Mouse (Mus musculus) bone marrow macrophage, adult 2 months (primary cell): Measurements from ENCODE around the gene Srbd1. TPM values are rescaled to one million over a fixed set of nuclear protein-coding genes. Genes with fewer than 3 reads are reported as not detected.

Experiments
- H3K27ac ChIP-seq: 2 replicates; pipeline ENCODE4 v1.5.1; 2012; ENCODE audit warnings: low read depth, low read length; ENCODE audit not compliant: insufficient read depth
- H3K4me1 ChIP-seq: 2 replicates; pipeline ENCODE4 v1.6.1; 2012; ENCODE audit warnings: low read length; ENCODE audit not compliant: control insufficient read depth, insufficient read depth
- H3K4me3 ChIP-seq: 2 replicates; pipeline ENCODE4 v1.5.1; 2012; ENCODE audit warnings: mild to moderate bottlenecking, low read length, moderate library complexity; ENCODE audit not compliant: insufficient read depth
- CTCF ChIP-seq: IDR thresholded peaks from 2 replicates; pipeline ENCODE4 v1.5.1; 2012; ENCODE audit warnings: low read depth, mild to moderate bottlenecking, low read length, moderate library complexity
- POLR2A ChIP-seq: IDR thresholded peaks from 2 replicates; pipeline ENCODE4 v1.6.1; 2012; ENCODE audit warnings: mild to moderate bottlenecking, low read depth, low read length, borderline replicate concordance
- polyA plus RNA-seq: library from polyadenylated mRNA; stranded (reverse); fragments of >200 nt; gene quantifications from 2 replicates; pipeline ENCODE4 v1.2.4, GENCODE M21; 2012; ENCODE audit not compliant: missing spikeins, insufficient read depth, insufficient read length

Srbd1 gene
- polyA plus RNA-seq, 1 experiment, result 8.9 TPM

- H3K27ac ChIP-seq, result no peak overlapping the region
- H3K4me3 ChIP-seq, result no peak overlapping the region
- TF ChIP-seq CTCF (no peak), POLR2A (no peak)
- H3K4me1 ChIP-seq, result no peaks in the 10 kb centered on the region
Measured at GRCm38 (mm10) chr17:86039741-86040140, 105.2 kb downstream of the Srbd1 start.

GRCm38 (mm10) chr17:86038211-86038648 lies 106.7 kb downstream of the Srbd1 start:
- H3K4me3 ChIP-seq, result no peak overlapping the region
- no peak overlapping the region for H3K27ac ChIP-seq
- TF ChIP-seq CTCF, result no peak
- TF ChIP-seq POLR2A, result no peak
- H3K4me1 ChIP-seq, result no peaks in the 10 kb centered on the region

GRCm38 (mm10) chr17:86035576-86035975 lies 109.4 kb downstream of the Srbd1 start:
- TF ChIP-seq POLR2A (no peak), CTCF (no peak)
- H3K4me1 ChIP-seq, result no peaks in the 10 kb centered on the region
- no peak overlapping the region for H3K27ac ChIP-seq
- H3K4me3 ChIP-seq, result no peak overlapping the region

- no peak for TF ChIP-seq POLR2A
- TF ChIP-seq CTCF, result no peak
- Histone ChIP-seq H3K4me1 (no peaks in the 10 kb centered on the region), H3K27ac (no peak overlapping the region), H3K4me3 (no peak overlapping the region)
Measured at GRCm38 (mm10) chr17:86035146-86035545, 109.8 kb downstream of the Srbd1 start.

- H3K4me1 ChIP-seq, result no peaks in the 10 kb centered on the region
- no peak overlapping the region for H3K27ac ChIP-seq
- TF ChIP-seq POLR2A (no peak), CTCF (no peak)
- H3K4me3 ChIP-seq, result no peak overlapping the region
Measured at GRCm38 (mm10) chr17:86034641-86035040, 110.3 kb downstream of the Srbd1 start.

- Histone ChIP-seq H3K27ac (no peak overlapping the region), H3K4me1 (no peaks in the 10 kb centered on the region), H3K4me3 (no peak overlapping the region)
- TF ChIP-seq POLR2A (no peak), CTCF (no peak)
Measured at GRCm38 (mm10) chr17:86032113-86032714, 112.8 kb downstream of the Srbd1 start.

- TF ChIP-seq POLR2A (no peak), CTCF (no peak)
- H3K4me3 ChIP-seq, result no peak overlapping the region
- no peaks in the 10 kb centered on the region for H3K4me1 ChIP-seq
- H3K27ac ChIP-seq, result no peak overlapping the region
Measured at GRCm38 (mm10) chr17:86030016-86030415, 115.0 kb downstream of the Srbd1 start.

GRCm38 (mm10) chr17:86029175-86029574 lies 115.8 kb downstream of the Srbd1 start:
- Histone ChIP-seq H3K27ac (no peak overlapping the region), H3K4me1 (no peaks in the 10 kb centered on the region), H3K4me3 (no peak overlapping the region)
- TF ChIP-seq CTCF (no peak), POLR2A (no peak)

GRCm38 (mm10) chr17:86027577-86028199 lies 117.3 kb downstream of the Srbd1 start:
- H3K4me3 ChIP-seq, result no peak overlapping the region

GRCm38 (mm10) chr17:86024589-86024988 lies 120.4 kb downstream of the Srbd1 start:
- H3K4me3 ChIP-seq, result no peak overlapping the region
- H3K27ac ChIP-seq, result no peak overlapping the region
- peaks cover 3% of the 10 kb centered on the region for H3K4me1 ChIP-seq
- no peak for TF ChIP-seq CTCF
- TF ChIP-seq POLR2A, result no peak

More at GRCm38 (mm10) chr17:86027577-86028199, 117.3 kb downstream of the Srbd1 start:
- H3K27ac ChIP-seq, result no peak overlapping the region
- H3K4me1 ChIP-seq, result no peaks in the 10 kb centered on the region
- TF ChIP-seq CTCF (no peak), POLR2A (no peak)
